ENCODE assay signal across 11 mouse cellular contexts in genomic region chr4:119070959-119071647, GRCm38 (mm10). TPM values are rescaled to one million over a fixed set of nuclear protein-coding genes. Genes with fewer than 3 reads are reported as not detected.
DNase-seq lines count a peak whose midpoint lies in the region; ATAC-seq and TF ChIP-seq lines count a peak whose summit lies in the region.
"Had no signal": no experiment of that assay in that cellular context is flagged by ENCODE, and none has a peak within 500 bp of the region (broad histone marks: within the 10 kb centered on the region; RNA-seq: fewer than 3 reads in every experiment).

No protein-coding gene starts in this region.

- peak overlapping the region; percentile 7; the same call in 1 of the 2 replicates for H3K4me2 ChIP-seq in heart, embryonic 15.5 days
- H3K4me2 ChIP-seq in forebrain, embryonic 12.5 days, result peak overlapping the region; percentile 39
- peak overlapping the region; percentile 27 for H3K4me2 ChIP-seq in midbrain, embryonic 14.5 days (ENCODE audit: low read length)
- H3K4me2 ChIP-seq: liver, embryonic 13.5 days had no signal

- H3K4me3 ChIP-seq in heart, embryonic 15.5 days, result no peak overlapping the region
- peak overlapping the region; percentile 5 to 39 for H3K4me3 ChIP-seq in ES-E14 (ENCODE audit: insufficient read depth in 1 of 2, low read depth in 1 of 2, low read length in 2 of 2, poor library complexity in 1 of 2, severe bottlenecking in 1 of 2)
- no peak overlapping the region for H3K4me3 ChIP-seq in forebrain, embryonic 12.5 days (replicated peaks)
- no peak overlapping the region for H3K4me3 ChIP-seq in midbrain, embryonic 14.5 days (replicated peaks; ENCODE audit: low read depth, low read length)
- H3K4me3 ChIP-seq: liver, embryonic 13.5 days had no signal

- H3K27me3 ChIP-seq in heart, embryonic 15.5 days, result 0 out of 2 replicates have a peak, but pooled peaks cover 3% of the 10 kb centered on the region
- peaks cover 19% of the 10 kb centered on the region for H3K27me3 ChIP-seq in forebrain, embryonic 12.5 days
- peaks cover 15% of the 10 kb centered on the region; the same call in 1 of the 2 replicates for H3K27me3 ChIP-seq in midbrain, embryonic 14.5 days (ENCODE audit: control insufficient read depth, insufficient read depth, low read length)

- DNase-seq in heart, postnatal 36 days, result no peak
- DNase-seq in ES-E14 (ENCODE audit: low read depth, low spot score), result no peak
- DNase-seq in midbrain, embryonic 14.5 days, result peak; percentile 25
- DNase-seq in kidney, postnatal 10 days, result no peak
- DNase-seq in layer of hippocampus, adult 9-10 months (ENCODE audit: low spot score), result no peak
- DNase-seq: kidney, adult 11 months; layer of hippocampus, adult 9-11 months; liver, embryonic 13.5 days had no signal

- intact Hi-C loops in heart, postnatal 36 days (cut with DNase I), result no loop called here

- no peak overlapping the region for H3K27ac ChIP-seq in heart, embryonic 15.5 days
- peak overlapping the region; percentile 99 for H3K27ac ChIP-seq in ES-E14 (ENCODE audit: insufficient read depth, low read depth, low read length, poor library complexity, severe bottlenecking)
- H3K27ac ChIP-seq in forebrain, embryonic 12.5 days, result peak overlapping the region; percentile 37; the same call in 1 of the 2 replicates
- no peak overlapping the region for H3K27ac ChIP-seq in midbrain, embryonic 14.5 days (replicated peaks; ENCODE audit: low read depth, low read length)
- H3K27ac ChIP-seq: liver, embryonic 13.5 days had no signal

- no peaks in the 10 kb centered on the region for H3K9me3 ChIP-seq in heart, embryonic 15.5 days (replicated peaks)
- no peaks in the 10 kb centered on the region for H3K9me3 ChIP-seq in ES-E14 (ENCODE audit: control insufficient read depth, insufficient read depth, low read depth, low read length)
- H3K9me3 ChIP-seq in forebrain, embryonic 12.5 days, result no peaks in the 10 kb centered on the region
- no peaks in the 10 kb centered on the region for H3K9me3 ChIP-seq in midbrain, embryonic 14.5 days (ENCODE audit: control insufficient read depth, low read length)
- H3K9me3 ChIP-seq: liver, embryonic 13.5 days had no signal

- no peak for ATAC-seq in heart, embryonic 15.5 days (replicated peaks; ENCODE audit: insufficient number of reproducible peaks, insufficient read depth, low FRiP score, low read depth)
- ATAC-seq in forebrain, embryonic 12.5 days (ENCODE audit: low FRiP score), result no peak
- ATAC-seq in midbrain, embryonic 14.5 days (ENCODE audit: low FRiP score, low TSS enrichment), result no peak
- ATAC-seq in cerebellum, adult (ENCODE audit: insufficient number of reproducible peaks, low FRiP score, low TSS enrichment), result no peak

- no peak overlapping the region for H3K9ac ChIP-seq in heart, embryonic 15.5 days
- peak overlapping the region; percentile 58; the same call in 1 of the 2 replicates for H3K9ac ChIP-seq in ES-E14 (ENCODE audit: insufficient read depth, low read depth, low read length, poor library complexity, severe bottlenecking)
- H3K9ac ChIP-seq in forebrain, embryonic 12.5 days, result no peak overlapping the region
- no peak overlapping the region for H3K9ac ChIP-seq in midbrain, embryonic 14.5 days (replicated peaks; ENCODE audit: low read length)

- WGBS in heart, embryonic 15.5 days, result 53% methylated on average over 16 of the region's 16 CpGs
- WGBS in forebrain, embryonic 12.5 days, result 14% methylated on average over 16 of the region's 16 CpGs
- WGBS in midbrain, embryonic 14.5 days, result 9% methylated on average over 16 of the region's 16 CpGs

- peaks cover 41% of the 10 kb centered on the region for H3K4me1 ChIP-seq in heart, embryonic 15.5 days (replicated peaks)
- peaks cover 24 to 46% of the 10 kb centered on the region in 2 experiments for H3K4me1 ChIP-seq in ES-E14 (ENCODE audit: control insufficient read depth in 2 of 2, insufficient read depth in 2 of 2, low read length in 2 of 2, poor library complexity in 1 of 2)
- H3K4me1 ChIP-seq in forebrain, embryonic 12.5 days, result peaks cover 41% of the 10 kb centered on the region
- peaks cover 15% of the 10 kb centered on the region for H3K4me1 ChIP-seq in midbrain, embryonic 14.5 days (ENCODE audit: control insufficient read depth, insufficient read depth, low read length)

- no peaks in the 10 kb centered on the region for H3K36me3 ChIP-seq in heart, embryonic 15.5 days
- H3K36me3 ChIP-seq in ES-E14 (ENCODE audit: control insufficient read depth, insufficient read depth, low read length, poor library complexity, severe bottlenecking), result no peaks in the 10 kb centered on the region
- H3K36me3 ChIP-seq in forebrain, embryonic 12.5 days (replicated peaks), result no peaks in the 10 kb centered on the region
- H3K36me3 ChIP-seq in midbrain, embryonic 14.5 days (ENCODE audit: control insufficient read depth, insufficient read depth, low read length), result no peaks in the 10 kb centered on the region
- H3K36me3 ChIP-seq: liver, embryonic 13.5 days had no signal

- in situ Hi-C loops in ES-E14 (cut with MboI; ENCODE audit: low sequenced_read_pairs in 2 of 2, unreplicated experiment in 2 of 2), result loop anchor here in 1 of 2 experiments (5.0 kb wide), 1 partner anchor 64 kb away; no protein-coding TSS in a partner anchor

TF ChIP-seq in ES-E14, 5 proteins besides CTCF, POLR2A, EP300 and RAD21:
- TF ChIP-seq CHD2 (IDR thresholded peaks at IDR 0.05; ENCODE audit: low read depth, low read length), result no peak
- TF ChIP-seq HCFC1 (IDR thresholded peaks at IDR 0.05; ENCODE audit: borderline replicate concordance, insufficient read depth, low read length), result no peak
- no peak for TF ChIP-seq ZC3H11A (IDR thresholded peaks at IDR 0.05; ENCODE audit: borderline replicate concordance, low read depth, low read length)
- no peak for TF ChIP-seq ZNF384 (IDR thresholded peaks at IDR 0.05; ENCODE audit: low read depth, low read length)
- TF ChIP-seq MAFK (IDR thresholded peaks at IDR 0.05; ENCODE audit: insufficient read depth, low read depth, low read length), result no peak

RNA-seq across cellular contexts. Expression of gene Slc2a1, which starts 37.4 kb away (rescaled TPM):
- polyA plus RNA-seq in heart, embryonic 15.5 days (2015; fragmentation: Nextera tagmentation; extraction: Ambion mirVana), result 119 and 127 TPM in 2 replicates
- total RNA-seq in heart, postnatal 36 days (2021), result 10 to 100 TPM in 1 of 2 experiments, 1 to 10 TPM in 1; 9.5 to 12.7 TPM
- 526 and 1,358 TPM in 2 replicates for total RNA-seq in ES-E14 (2012; rRNA removed)
- 110 and 113 TPM in 2 replicates for polyA plus RNA-seq in forebrain, embryonic 12.5 days (2016; fragmentation: Nextera tagmentation; extraction: Ambion mirVana)
- polyA plus RNA-seq in midbrain, embryonic 14.5 days (2014; fragmentation: Nextera tagmentation; extraction: Ambion mirVana), result 61.3 and 94.4 TPM in 2 replicates

Comparison
In these comparisons a context has a peak if more than half of its experiments do, and no peak if none do; other contexts are left out.
1. H3K27ac ChIP-seq: peak in ES-E14 (single experiment) and forebrain, embryonic 12.5 days (single experiment); none in heart, embryonic 15.5 days (single experiment) and midbrain, embryonic 14.5 days (single experiment).
2. H3K4me3 ChIP-seq: peak in ES-E14 (2 of 2); none in heart, embryonic 15.5 days (single experiment), forebrain, embryonic 12.5 days (single experiment) and midbrain, embryonic 14.5 days (single experiment).
3. Peak in every context shown above with its lines, with median percentiles within 50 percentile points of each other: H3K4me2 ChIP-seq.